Mouse (Mus musculus) CH12.LX (cell line): ENCODE measurements around the gene Trap1.

Experiments used
- CHD2 ChIP-seq: IDR thresholded peaks from 2 replicates; pipeline ENCODE4 v1.6.1; 2011; ENCODE audit warnings: low read length, improper control_type of control experiment
- CTCF ChIP-seq, 2 experiments: IDR thresholded peaks in 1 of 2; conservative IDR thresholded peaks in 1 of 2; 2 replicates each; pipeline ENCODE4 v1.5.1; 2011 to 2012; ENCODE audit warnings: low read depth in 2 of 2, low read length in 2 of 2, improper control_type of control experiment in 1 of 2, inconsistent platforms in 1 of 2, mild to moderate bottlenecking in 1 of 2, moderate library complexity in 1 of 2
- EP300 ChIP-seq: IDR thresholded peaks from 2 replicates; pipeline ENCODE4 v1.6.1; 2011; ENCODE audit warnings: low read length, improper control_type of control experiment
- ETS1 ChIP-seq: conservative IDR thresholded peaks from 2 replicates; pipeline ENCODE4 v1.6.1; 2012; ENCODE audit warnings: low read depth, mild to moderate bottlenecking, inconsistent platforms, low read length, improper control_type of control experiment, moderate library complexity
- GABPA ChIP-seq: IDR thresholded peaks from 2 replicates; pipeline ENCODE4 v1.6.1; 2012; ENCODE audit warnings: low read depth, low read length, improper control_type of control experiment, inconsistent platforms; ENCODE audit not compliant: insufficient replicate concordance
- HCFC1 ChIP-seq: IDR thresholded peaks from 2 replicates; pipeline ENCODE4 v1.6.1; 2012; ENCODE audit warnings: low read depth, mild to moderate bottlenecking, inconsistent platforms, low read length, improper control_type of control experiment
- JUN ChIP-seq: IDR thresholded peaks from 2 replicates; pipeline ENCODE4 v1.6.1; 2011; ENCODE audit warnings: low read depth, mild to moderate bottlenecking, low read length, improper control_type of control experiment, moderate library complexity; ENCODE audit not compliant: insufficient read depth
- TBP ChIP-seq: conservative IDR thresholded peaks from 2 replicates; pipeline ENCODE4 v1.6.1; 2011; ENCODE audit warnings: low read depth, low read length, improper control_type of control experiment
- USF1 ChIP-seq: IDR thresholded peaks from 2 replicates; pipeline ENCODE4 v1.6.1; 2014; ENCODE audit warnings: low read depth, mild to moderate bottlenecking, inconsistent platforms, low read length, improper control_type of control experiment

- TF ChIP-seq GABPA, result no peak
- no peak for TF ChIP-seq EP300
- TF ChIP-seq HCFC1, result no peak
- no peak for TF ChIP-seq ETS1
- TF ChIP-seq CTCF (conservative IDR thresholded peaks at IDR 0.05 in 1 of 2, IDR thresholded peaks at IDR 0.05 in 1 of 2; ENCODE audit: low read depth in 2 of 2, low read length in 2 of 2), result no peak
- no peak for TF ChIP-seq CHD2
- TF ChIP-seq TBP, result no peak
- TF ChIP-seq JUN, result no peak
- no peak for TF ChIP-seq USF1
These were observed 7.4 kb upstream of the Trap1 start for GRCm38 (mm10) chr16:4085051-4085450.
